Mouse (Mus musculus) embryonic facial prominence, embryonic 15.5 days (tissue): ENCODE measurements around the gene Nkx6-1. TPM values are rescaled to one million over a fixed set of nuclear protein-coding genes. Genes with fewer than 3 reads are reported as not detected.

ENCODE experiments used
- ATAC-seq: fragments of 200-750 bp; cut with Nextera tagmentation; 2 replicates; pipeline ENCODE4 v1.8.0; 2017; ENCODE audit warnings: low read depth, moderate TSS enrichment; ENCODE audit not compliant: insufficient number of reproducible peaks, low FRiP score, low TSS enrichment
- H3K27ac ChIP-seq: fragments of 300-500 bp; sonication (generic); replicated peaks from 2 replicates; pipeline ENCODE4 v1.5.1; 2015; ENCODE audit warnings: mild to moderate bottlenecking, inconsistent platforms
- H3K27me3 ChIP-seq: fragments of 300-500 bp; sonication (generic); 2 replicates; pipeline ENCODE4 v1.6.1; 2015; ENCODE audit warnings: inconsistent platforms
- H3K36me3 ChIP-seq: fragments of 300-500 bp; sonication (generic); 2 replicates; pipeline ENCODE4 v1.6.1; 2015; ENCODE audit warnings: mild to moderate bottlenecking, inconsistent platforms
- H3K4me1 ChIP-seq: fragments of 300-500 bp; sonication (generic); 2 replicates; pipeline ENCODE4 v1.6.1; 2015; ENCODE audit warnings: inconsistent platforms
- H3K4me2 ChIP-seq: fragments of 300-500 bp; sonication (generic); replicated peaks from 2 replicates; pipeline ENCODE4 v1.6.1; 2015; ENCODE audit warnings: mild to moderate bottlenecking, inconsistent platforms
- H3K4me3 ChIP-seq: fragments of 300-500 bp; sonication (generic); replicated peaks from 2 replicates; pipeline ENCODE4 v1.5.1; 2015; ENCODE audit warnings: mild to moderate bottlenecking, inconsistent platforms
- H3K9ac ChIP-seq: fragments of 300-500 bp; sonication (generic); 2 replicates; pipeline ENCODE4 v1.6.1; 2015; ENCODE audit warnings: inconsistent platforms
- H3K9me3 ChIP-seq: fragments of 300-500 bp; sonication (generic); replicated peaks from 2 replicates; pipeline ENCODE4 v1.6.1; 2016; ENCODE audit warnings: inconsistent platforms
- WGBS: fragments of 180-500 bp; shearing (Covaris S2); methylation state at CpG from one replicate; pipeline ENCODE4 v1.1.7; 2015; 5-methylcytosine and 5-hydroxymethylcytosine counted together
- polyA plus RNA-seq: library from polyadenylated mRNA; unstranded; fragments of >200 nt; fragmentation: Nextera tagmentation; extraction: Ambion mirVana; gene quantifications from 2 replicates; pipeline ENCODE4 v1.2.1, GENCODE M21; 2015

The Nkx6-1 gene
- polyA plus RNA-seq, 1 experiment from 2014 or later: not detected

DNA sequence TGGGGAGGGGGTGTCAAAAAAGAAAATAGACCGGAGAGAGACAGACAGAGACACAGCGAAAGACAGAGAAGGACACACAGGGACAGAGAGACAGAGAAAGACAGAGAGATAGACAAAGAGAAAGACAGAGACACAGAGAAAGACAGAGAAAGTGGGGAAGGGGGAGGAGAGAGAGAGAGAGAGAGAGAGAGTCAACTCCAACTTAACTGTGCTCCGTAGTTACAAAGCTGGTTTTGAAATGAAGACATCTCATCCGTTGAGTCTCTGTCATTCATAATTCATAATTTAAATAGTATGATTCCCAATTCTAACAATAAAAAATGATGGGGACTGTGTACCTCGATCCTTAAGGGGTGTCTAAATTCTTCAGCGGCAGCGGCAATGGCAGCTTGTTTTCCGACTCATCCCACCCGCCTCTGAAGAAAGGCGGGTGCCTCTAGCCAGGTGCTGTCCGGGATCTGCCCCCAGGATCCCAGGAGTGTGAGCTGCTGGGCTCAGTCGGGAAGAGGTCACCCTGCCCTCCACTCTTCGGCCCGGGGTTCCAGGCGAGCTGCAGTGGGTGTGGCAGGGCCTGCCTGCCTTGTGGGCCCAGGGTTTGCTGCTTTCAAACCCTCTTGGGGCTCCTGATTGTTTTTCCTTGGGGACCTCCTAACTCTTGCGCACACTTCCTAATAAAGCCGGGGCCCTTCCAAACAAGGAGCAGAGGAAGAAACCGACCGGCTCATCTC lies 2.6 kb upstream of the Nkx6-1 start:
- no peak for ATAC-seq
- H3K4me3 ChIP-seq: no peak overlapping the region
- H3K36me3 ChIP-seq: no peaks in the 10 kb centered on the region
- peaks cover 80% of the 10 kb centered on the region for H3K27me3 ChIP-seq
- H3K9ac ChIP-seq: no peak overlapping the region
- no peaks in the 10 kb centered on the region for H3K9me3 ChIP-seq
- H3K27ac ChIP-seq: no peak overlapping the region
- 1% methylated on average over 19 of the region's 19 CpGs for WGBS
- peaks cover 27% of the 10 kb centered on the region for H3K4me1 ChIP-seq
- no peak overlapping the region for H3K4me2 ChIP-seq

- Histone ChIP-seq H3K4me3 (no peak overlapping the region), H3K4me1 (peaks cover 27% of the 10 kb centered on the region), H3K27ac (no peak overlapping the region), H3K9me3 (no peaks in the 10 kb centered on the region), H3K4me2 (no peak overlapping the region), H3K36me3 (no peaks in the 10 kb centered on the region), H3K27me3 (peaks cover 87% of the 10 kb centered on the region), H3K9ac (no peak overlapping the region)
- no peak for ATAC-seq
- WGBS: 1% methylated on average over 18 of the region's 18 CpGs
Measured at GRCm38 (mm10) chr5:101666713-101667112, 1.9 kb upstream of the Nkx6-1 start.

DNA sequence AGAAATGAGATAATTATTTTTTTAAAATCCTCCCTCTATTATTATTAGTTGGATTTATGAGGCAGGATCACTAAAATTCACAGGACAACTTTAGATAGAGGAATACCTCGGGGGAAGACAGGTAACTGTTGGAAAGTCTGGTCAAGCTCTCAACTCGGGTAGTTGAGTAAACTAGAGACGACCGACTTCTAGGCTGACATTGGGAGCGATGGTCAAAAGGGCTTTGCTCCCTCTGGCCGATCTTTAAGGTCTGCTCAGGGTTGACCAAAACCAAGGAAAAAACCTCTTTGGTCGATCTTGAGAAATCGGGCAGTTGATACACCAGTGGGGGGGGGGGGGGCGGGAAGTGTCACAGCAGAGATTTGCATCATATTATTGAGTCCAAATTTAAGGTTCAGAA lies 1.3 kb upstream of the Nkx6-1 start:
- peak overlapping the region; percentile 36; the same call in 1 of the 2 replicates for H3K4me3 ChIP-seq
- no peak overlapping the region for H3K9ac ChIP-seq
- no peaks in the 10 kb centered on the region for H3K36me3 ChIP-seq
- ATAC-seq: no peak
- H3K4me1 ChIP-seq: peaks cover 27% of the 10 kb centered on the region
- 1% methylated on average over 9 of the region's 9 CpGs for WGBS
- H3K4me2 ChIP-seq: no peak overlapping the region
- H3K9me3 ChIP-seq: no peaks in the 10 kb centered on the region
- no peak overlapping the region for H3K27ac ChIP-seq
- H3K27me3 ChIP-seq: peaks cover 92% of the 10 kb centered on the region

DNA sequence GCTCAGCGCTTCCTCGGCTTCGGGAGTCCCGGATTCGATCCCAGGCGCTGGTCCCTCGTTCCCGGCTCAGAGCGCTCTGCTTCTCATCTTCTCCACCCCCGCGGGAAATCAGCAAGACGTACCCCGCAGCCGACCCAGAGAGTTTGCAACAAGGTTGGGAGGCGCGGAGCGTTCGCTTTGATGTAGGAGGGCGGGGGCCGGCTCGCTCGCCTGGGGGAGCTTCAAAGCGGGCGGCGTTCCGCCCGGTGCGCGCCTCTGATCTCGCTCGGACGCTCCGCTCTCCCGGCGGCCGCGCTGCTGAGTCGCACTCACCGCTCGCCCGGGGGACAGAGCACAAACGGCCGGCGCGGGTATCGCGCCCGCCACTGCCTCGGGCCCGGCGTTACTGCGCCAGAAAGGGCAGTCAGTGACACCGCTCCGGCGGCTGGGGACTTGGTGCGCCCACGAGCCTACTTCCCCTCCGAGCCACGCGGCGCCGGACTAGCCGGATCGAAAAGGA lies 324 bp downstream of the Nkx6-1 start:
- no peak for ATAC-seq
- H3K36me3 ChIP-seq: no peaks in the 10 kb centered on the region
- H3K9ac ChIP-seq: no peak overlapping the region
- WGBS: under 1% methylated on average over 64 of the region's 64 CpGs
- peaks cover 28% of the 10 kb centered on the region for H3K4me1 ChIP-seq
- peak overlapping the region; percentile 36 for H3K4me3 ChIP-seq
- no peak overlapping the region for H3K27ac ChIP-seq
- H3K4me2 ChIP-seq: peak overlapping the region; percentile 68
- no peaks in the 10 kb centered on the region for H3K9me3 ChIP-seq
- peaks cover 91% of the 10 kb centered on the region for H3K27me3 ChIP-seq

GRCm38 (mm10) chr5:101663621-101664422 lies 974 bp downstream of the Nkx6-1 start:
- ATAC-seq: no peak
- H3K9me3 ChIP-seq: no peaks in the 10 kb centered on the region
- H3K27me3 ChIP-seq: peaks cover 89% of the 10 kb centered on the region
- peak overlapping the region; percentile 36 for H3K4me3 ChIP-seq
- peaks cover 32% of the 10 kb centered on the region for H3K4me1 ChIP-seq
- under 1% methylated on average over 71 of the region's 94 CpGs for WGBS
- peak overlapping the region; percentile 68 for H3K4me2 ChIP-seq
- no peaks in the 10 kb centered on the region for H3K36me3 ChIP-seq
- H3K27ac ChIP-seq: no peak overlapping the region
- H3K9ac ChIP-seq: no peak overlapping the region

DNA sequence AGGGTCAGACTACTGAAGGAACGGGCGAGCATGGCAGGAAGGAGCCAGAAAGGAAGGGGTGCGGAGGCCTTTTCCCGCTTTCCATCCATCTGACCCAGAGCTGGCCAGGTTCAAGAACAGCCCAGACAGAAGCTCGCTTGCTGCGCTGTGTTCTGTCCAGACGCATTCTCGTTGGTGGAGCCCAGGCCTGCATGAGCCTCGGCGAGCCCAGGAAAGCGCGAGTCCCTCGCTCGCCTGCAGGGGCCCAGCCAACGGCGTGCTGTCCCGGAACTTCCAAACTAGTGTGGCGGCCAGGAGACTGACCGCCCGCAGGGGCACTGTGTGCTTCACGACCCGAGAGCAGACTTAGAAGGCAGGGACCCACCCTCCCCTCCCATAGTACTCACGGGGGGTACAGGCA lies 1.6 kb downstream of the Nkx6-1 start:
- H3K9ac ChIP-seq: no peak overlapping the region
- no peak overlapping the region for H3K27ac ChIP-seq
- 1% methylated on average over 23 of the region's 23 CpGs for WGBS
- peak overlapping the region; percentile 36 for H3K4me3 ChIP-seq
- peak; percentile 30; the same call in 1 of the 2 replicates for ATAC-seq
- peaks cover 86% of the 10 kb centered on the region for H3K27me3 ChIP-seq
- no peaks in the 10 kb centered on the region for H3K36me3 ChIP-seq
- peak overlapping the region; percentile 68 for H3K4me2 ChIP-seq
- peaks cover 32% of the 10 kb centered on the region for H3K4me1 ChIP-seq
- H3K9me3 ChIP-seq: no peaks in the 10 kb centered on the region

DNA sequence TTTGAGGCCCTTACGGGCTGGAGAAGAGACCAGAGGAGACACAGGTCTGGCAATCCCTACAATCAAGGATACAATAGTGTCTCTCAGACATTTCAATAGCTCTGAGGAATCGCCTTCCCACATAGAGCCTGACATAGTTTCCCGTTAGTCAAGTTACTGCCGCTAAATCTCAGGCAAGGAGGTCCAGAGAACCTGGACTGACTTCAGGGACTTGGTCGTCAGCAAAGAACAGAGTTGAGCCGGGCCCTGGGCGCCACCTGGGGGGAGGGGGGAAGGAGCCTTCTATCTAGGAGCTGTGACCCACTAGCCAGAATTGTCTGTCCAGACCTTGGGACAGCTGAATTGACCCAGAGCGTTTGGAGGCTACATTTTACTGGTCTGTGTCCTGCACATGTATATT lies 2.3 kb downstream of the Nkx6-1 start:
- H3K9me3 ChIP-seq: no peaks in the 10 kb centered on the region
- H3K9ac ChIP-seq: no peak overlapping the region
- H3K4me3 ChIP-seq: no peak overlapping the region
- no peak overlapping the region for H3K27ac ChIP-seq
- ATAC-seq: no peak
- H3K4me1 ChIP-seq: peaks cover 32% of the 10 kb centered on the region
- H3K4me2 ChIP-seq: no peak overlapping the region
- 3% methylated on average over 8 of the region's 8 CpGs for WGBS
- H3K36me3 ChIP-seq: no peaks in the 10 kb centered on the region
- peaks cover 84% of the 10 kb centered on the region for H3K27me3 ChIP-seq

DNA sequence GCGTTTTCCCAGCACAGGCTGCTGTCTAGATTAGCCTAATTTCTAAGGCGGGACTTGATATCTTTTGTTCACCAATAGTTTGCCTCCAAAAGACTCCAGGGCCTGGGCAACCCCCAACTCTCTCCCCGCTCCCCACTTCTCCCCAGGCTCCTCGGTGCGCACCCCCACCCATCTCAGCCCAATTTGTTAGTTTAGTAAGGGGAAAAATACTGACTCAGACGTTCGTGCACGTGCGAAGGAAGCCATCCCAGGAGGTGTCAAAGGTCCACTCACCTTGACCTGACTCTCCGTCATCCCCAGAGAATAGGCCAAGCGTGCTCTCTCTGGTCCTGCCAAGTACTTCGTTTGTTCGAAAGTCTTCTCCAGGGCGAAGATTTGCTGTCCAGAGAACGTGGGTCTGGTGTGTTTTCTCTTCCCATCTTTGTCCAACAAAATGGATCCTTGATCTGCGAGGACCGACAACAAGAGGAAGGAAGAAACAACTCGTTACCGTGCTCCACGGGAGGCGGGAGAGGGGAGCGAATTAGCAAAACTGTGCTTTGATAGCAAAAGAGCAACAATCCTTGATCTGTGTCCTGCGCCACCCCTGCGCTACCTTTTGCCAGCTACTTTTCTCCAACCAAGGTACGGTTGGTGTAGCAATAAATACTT lies 3.1 kb downstream of the Nkx6-1 start:
- no peak for ATAC-seq
- H3K4me2 ChIP-seq: no peak overlapping the region
- no peaks in the 10 kb centered on the region for H3K36me3 ChIP-seq
- whole genome bisulfite sequencing: 3% methylated on average over 25 of the region's 25 CpGs
- H3K27me3 ChIP-seq: peaks cover 84% of the 10 kb centered on the region
- H3K9me3 ChIP-seq: no peaks in the 10 kb centered on the region
- H3K27ac ChIP-seq: no peak overlapping the region
- no peak overlapping the region for H3K4me3 ChIP-seq
- H3K4me1 ChIP-seq: peaks cover 32% of the 10 kb centered on the region
- H3K9ac ChIP-seq: no peak overlapping the region

DNA sequence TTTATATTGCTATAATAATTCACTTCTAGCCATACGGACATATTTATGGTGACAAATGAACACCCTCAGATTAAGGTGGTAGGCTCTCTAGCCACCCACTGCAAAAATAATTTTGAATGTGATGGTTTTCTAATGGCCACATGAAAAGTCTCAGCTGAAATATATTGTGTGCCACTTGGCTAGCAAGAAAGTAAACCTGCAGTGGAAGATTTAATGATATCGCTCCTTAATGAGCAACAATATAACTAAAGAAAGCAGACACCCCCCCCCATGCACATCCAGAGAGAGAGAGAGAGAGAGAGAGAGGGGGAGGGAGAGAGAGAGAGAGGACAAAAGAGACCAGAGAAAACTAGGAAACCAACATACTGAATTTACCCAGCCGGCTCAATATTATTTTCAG lies 4.1 kb downstream of the Nkx6-1 start:
- Histone ChIP-seq H3K27me3 (peaks cover 88% of the 10 kb centered on the region), H3K27ac (no peak overlapping the region), H3K9ac (no peak overlapping the region), H3K4me2 (no peak overlapping the region), H3K9me3 (no peaks in the 10 kb centered on the region), H3K36me3 (no peaks in the 10 kb centered on the region), H3K4me1 (peaks cover 31% of the 10 kb centered on the region), H3K4me3 (no peak overlapping the region)
- ATAC-seq: no peak
- 5% methylated on average over 3 of the region's 3 CpGs for WGBS

- H3K27me3 ChIP-seq: peaks cover 87% of the 10 kb centered on the region
- no peaks in the 10 kb centered on the region for H3K36me3 ChIP-seq
- H3K4me1 ChIP-seq: peaks cover 19% of the 10 kb centered on the region
- H3K27ac ChIP-seq: no peak overlapping the region
- H3K4me2 ChIP-seq: 0 out of 2 replicates have a peak overlapping the region, but pooled peaks have one; percentile 4
- no peaks in the 10 kb centered on the region for H3K9me3 ChIP-seq
- ATAC-seq: no peak
- no peak overlapping the region for H3K9ac ChIP-seq
- H3K4me3 ChIP-seq: no peak overlapping the region
- WGBS: under 1% methylated on average over 39 of the region's 39 CpGs
Measured at GRCm38 (mm10) chr5:101659411-101659971, 5.3 kb downstream of the Nkx6-1 start.

DNA sequence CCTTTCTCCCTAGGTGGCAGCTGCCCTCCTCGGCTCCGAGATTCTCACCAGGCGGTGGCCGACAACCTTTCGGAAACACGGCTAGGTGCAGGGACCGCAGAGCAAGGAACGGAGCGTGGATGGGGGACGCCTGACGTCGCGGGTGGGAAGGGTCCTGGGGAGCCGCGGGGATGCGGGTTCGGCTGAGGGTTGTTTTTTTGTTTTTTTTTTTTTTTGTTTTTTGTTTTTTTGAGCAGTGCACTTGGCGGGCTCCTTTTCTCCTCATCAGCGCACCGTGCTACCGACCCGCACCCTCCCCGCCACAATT lies 5.9 kb downstream of the Nkx6-1 start:
- Histone ChIP-seq H3K27ac (no peak overlapping the region), H3K9ac (no peak overlapping the region), H3K4me3 (no peak overlapping the region), H3K4me1 (peaks cover 13% of the 10 kb centered on the region), H3K36me3 (no peaks in the 10 kb centered on the region), H3K9me3 (no peaks in the 10 kb centered on the region), H3K27me3 (peaks cover 87% of the 10 kb centered on the region), H3K4me2 (0 out of 2 replicates have a peak overlapping the region, but pooled peaks have one; percentile 4)
- WGBS: 1% methylated on average over 23 of the region's 23 CpGs
- no peak for ATAC-seq
